Mouse (Mus musculus): ENCODE results near the gene Chchd10.

Chchd10 gene

GRCm38 (mm10) chr10:75951424-75952050, 18.6 kb downstream of the Chchd10 start:
- DNase-seq: peak; percentile 73

GRCm38 (mm10) chr10:75954381-75954811, 21.5 kb downstream of the Chchd10 start, which contains the start of gene Gm5134:
Gene Gm5134, plus strand, starts transcription at chr10:75954514.
- DNase-seq: no peak

GRCm38 (mm10) chr10:75973846-75974245, 40.9 kb downstream of the Chchd10 start:
- no peak for DNase-seq

- DNase-seq: peak; percentile 17 to 43
These were observed 42.3 kb downstream of the Chchd10 start for GRCm38 (mm10) chr10:75975216-75975615.

GRCm38 (mm10) chr10:75978119-75978834, 45.3 kb downstream of the Chchd10 start:
- DNase-seq: peak; percentile 24 to 31

- DNase-seq: no peak
These were observed 45.9 kb downstream of the Chchd10 start for GRCm38 (mm10) chr10:75978835-75979157.

GRCm38 (mm10) chr10:75979432-75979831, 46.5 kb downstream of the Chchd10 start:
- no peak for DNase-seq

All from cerebellum, postnatal 14 days (tissue).